Mouse (Mus musculus) kidney, embryonic 15.5 days (tissue): Measurements from ENCODE around the gene Sumo3. TPM values are rescaled to one million over a fixed set of nuclear protein-coding genes. Genes with fewer than 3 reads are reported as not detected.

Experiments
- ATAC-seq: fragments of 200-750 bp; cut with Nextera tagmentation; replicated peaks from 2 replicates; pipeline ENCODE4 v1.8.0; 2017; ENCODE audit warnings: moderate TSS enrichment; ENCODE audit not compliant: low FRiP score
- H3K27ac ChIP-seq: fragments of 300-500 bp; sonication (generic); 2 replicates; pipeline ENCODE4 v1.5.1; 2015; ENCODE audit warnings: mild to moderate bottlenecking, inconsistent platforms
- H3K27me3 ChIP-seq: fragments of 300-500 bp; sonication (generic); 2 replicates; pipeline ENCODE4 v1.6.1; 2015; ENCODE audit warnings: inconsistent platforms
- H3K36me3 ChIP-seq: fragments of 300-500 bp; sonication (generic); 2 replicates; pipeline ENCODE4 v1.6.1; 2015; ENCODE audit warnings: inconsistent platforms
- H3K4me1 ChIP-seq: fragments of 300-500 bp; sonication (generic); 2 replicates; pipeline ENCODE4 v1.6.1; 2015; ENCODE audit warnings: inconsistent platforms
- H3K4me2 ChIP-seq: fragments of 300-500 bp; sonication (generic); 2 replicates; pipeline ENCODE4 v1.6.1; 2015; ENCODE audit warnings: moderate library complexity, mild to moderate bottlenecking, inconsistent platforms
- H3K4me3 ChIP-seq: fragments of 300-500 bp; sonication (generic); replicated peaks from 2 replicates; pipeline ENCODE4 v1.5.1; 2015; ENCODE audit warnings: mild to moderate bottlenecking, inconsistent platforms
- H3K9ac ChIP-seq: fragments of 300-500 bp; sonication (generic); 2 replicates; pipeline ENCODE4 v1.6.1; 2015; ENCODE audit warnings: mild to moderate bottlenecking, inconsistent platforms
- H3K9me3 ChIP-seq: fragments of 300-500 bp; sonication (generic); replicated peaks from 2 replicates; pipeline ENCODE4 v1.6.1; 2016; ENCODE audit warnings: inconsistent platforms
- WGBS: fragments of 180-500 bp; shearing (Covaris S2); methylation state at CpG from one replicate; pipeline ENCODE4 v1.1.7; 2015; ENCODE audit warnings: mixed read lengths; 5-methylcytosine and 5-hydroxymethylcytosine counted together
- polyA plus RNA-seq: library from polyadenylated mRNA; unstranded; fragments of >200 nt; fragmentation: Nextera tagmentation; extraction: Ambion mirVana; gene quantifications from 2 replicates; pipeline ENCODE4 v1.2.1, GENCODE M21; 2015

The Sumo3 gene
- polyA plus RNA-seq, result 332 TPM in 2 replicates

DNA sequence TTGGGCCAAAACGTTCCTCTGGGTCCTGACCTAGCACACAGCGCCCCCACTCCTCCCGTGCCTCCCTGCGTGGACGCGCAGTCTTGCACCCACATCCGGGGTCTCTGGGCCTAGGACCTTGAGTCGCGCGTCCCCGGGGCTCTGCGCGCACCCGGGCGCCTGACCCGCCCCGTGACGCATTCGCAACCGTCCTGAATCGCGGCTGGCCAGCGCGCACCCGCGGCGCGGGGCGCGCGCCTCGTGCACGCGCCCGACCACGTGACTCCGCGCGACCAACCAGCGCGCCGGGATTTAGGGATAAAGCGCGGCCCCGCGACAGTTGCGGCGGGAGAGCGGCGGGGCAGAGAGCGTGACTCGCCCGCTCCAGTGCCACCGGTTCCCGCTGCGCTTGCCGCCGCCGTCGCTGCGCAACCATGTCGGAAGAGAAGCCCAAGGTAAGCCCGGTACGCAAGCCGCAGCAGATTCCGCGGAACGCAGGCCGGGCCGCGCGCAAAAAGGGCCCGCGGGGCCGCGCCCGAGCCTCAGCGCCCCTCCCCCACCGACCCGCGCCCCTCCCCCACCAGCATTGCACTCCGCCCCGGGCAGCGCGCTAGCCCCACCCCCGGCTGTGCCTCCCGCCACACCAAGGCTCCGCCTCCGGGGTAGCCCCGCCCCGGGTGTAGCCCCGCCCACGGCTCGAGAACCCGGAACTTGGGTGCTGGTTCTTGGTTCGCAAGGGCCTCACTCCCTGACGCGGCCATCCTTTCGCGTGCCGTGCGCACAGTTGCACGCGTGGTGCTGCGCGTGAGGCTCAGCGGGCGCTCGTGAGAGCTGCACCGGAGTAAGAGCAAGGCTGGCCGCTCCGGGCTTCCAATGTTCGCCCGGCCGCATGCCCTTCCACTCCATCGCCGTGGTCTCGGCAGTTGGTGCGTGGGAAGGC, at the start of gene Sumo3, which contains the start of gene Gm49325:
Gene Sumo3 (plus strand): TSS at position 190 of the 919 bp plus-strand sequence.
Gene Gm49325 (plus strand): TSS at position 290 of the 919 bp plus-strand sequence.
- WGBS, result under 1% methylated on average over 108 of the region's 119 CpGs
- ATAC-seq, result peak; percentile 89
- H3K9me3 ChIP-seq, result no peaks in the 10 kb centered on the region; the same call in none of the 2 replicates
- peak within 1 kb of the TSS; percentile 99 for H3K27ac ChIP-seq
- no peaks in the 10 kb centered on the region for H3K27me3 ChIP-seq
- peaks cover 30% of the 10 kb centered on the region for H3K36me3 ChIP-seq
- H3K4me2 ChIP-seq, result peak within 1 kb of the TSS; percentile 84
- H3K4me1 ChIP-seq, result peaks cover 27% of the 10 kb centered on the region
- H3K9ac ChIP-seq, result peak within 1 kb of the TSS; percentile 65
- peak within 1 kb of the TSS; percentile 63 for H3K4me3 ChIP-seq

DNA sequence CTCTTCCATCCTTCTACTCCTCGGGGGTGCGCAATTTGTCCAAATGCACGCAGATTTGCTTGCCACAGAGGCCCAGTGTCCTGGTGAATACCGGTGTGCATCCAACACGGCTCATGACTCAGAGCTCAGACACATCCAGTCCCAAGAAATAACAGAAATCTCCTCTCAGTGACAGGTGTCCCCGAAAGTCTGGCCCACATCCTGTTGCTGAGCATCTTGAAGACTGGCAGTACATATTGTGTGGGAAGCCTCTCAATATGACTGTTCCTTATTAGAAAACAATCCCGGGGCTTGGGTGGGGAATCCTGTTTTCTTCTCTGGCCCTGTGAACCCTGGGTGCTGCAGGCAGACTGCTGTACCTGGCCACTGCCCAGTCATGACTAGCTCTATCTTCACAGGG, 49.3 kb upstream of the Sumo3 start:
- no peak for ATAC-seq
- H3K9ac ChIP-seq, result no peak overlapping the region
- WGBS, result 86% methylated on average over 7 of the region's 7 CpGs
- H3K4me3 ChIP-seq, result no peak overlapping the region
- H3K27me3 ChIP-seq, result no peaks in the 10 kb centered on the region
- no peak overlapping the region for H3K4me2 ChIP-seq
- H3K27ac ChIP-seq, result no peak overlapping the region
- no peaks in the 10 kb centered on the region for H3K9me3 ChIP-seq
- no peaks in the 10 kb centered on the region for H3K36me3 ChIP-seq
- H3K4me1 ChIP-seq, result no peaks in the 10 kb centered on the region

DNA sequence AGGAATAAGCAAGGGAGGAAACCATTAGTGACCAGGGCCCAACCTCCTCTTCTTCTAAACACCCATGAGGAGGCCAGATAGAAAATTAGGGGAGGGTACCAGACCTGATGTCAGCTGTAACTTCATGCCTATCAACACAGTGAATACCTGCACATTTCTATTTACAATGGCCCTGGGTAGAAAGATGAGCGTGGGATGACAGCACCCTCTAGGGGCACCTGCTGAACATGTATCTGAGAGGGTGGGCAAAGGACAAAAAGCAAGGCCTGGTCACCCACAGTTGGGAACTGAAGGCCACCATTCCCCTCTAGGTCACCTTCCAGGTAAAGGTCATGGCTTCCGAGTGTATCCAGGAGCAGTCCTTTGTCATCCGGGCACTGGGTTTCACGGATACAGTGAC, 48.3 kb upstream of the Sumo3 start:
- 81% methylated on average over 4 of the region's 4 CpGs for WGBS
- H3K4me1 ChIP-seq, result no peaks in the 10 kb centered on the region

DNA sequence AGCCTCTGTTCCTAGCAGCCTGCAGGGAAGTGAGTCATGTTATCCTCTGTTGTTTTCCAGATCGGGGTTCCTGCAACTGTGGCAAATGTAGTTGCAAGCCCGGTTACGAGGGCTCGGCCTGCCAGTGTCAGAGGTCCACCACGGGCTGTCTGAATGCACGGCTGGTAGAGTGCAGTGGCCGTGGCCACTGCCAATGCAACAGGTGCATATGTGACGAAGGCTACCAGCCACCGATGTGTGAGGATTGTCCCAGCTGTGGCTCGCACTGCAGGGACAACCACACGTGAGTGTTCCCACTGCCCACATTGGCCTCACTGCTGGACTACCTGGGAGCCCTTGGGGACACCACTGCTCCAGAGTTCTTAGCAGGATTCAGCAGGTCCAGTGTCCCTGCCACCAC, 45.8 kb upstream of the Sumo3 start:
- Histone ChIP-seq H3K9ac (no peak overlapping the region), H3K4me2 (no peak overlapping the region), H3K27ac (no peak overlapping the region), H3K27me3 (no peaks in the 10 kb centered on the region), H3K4me3 (no peak overlapping the region), H3K36me3 (no peaks in the 10 kb centered on the region), H3K4me1 (no peaks in the 10 kb centered on the region), H3K9me3 (no peaks in the 10 kb centered on the region)
- 90% methylated on average over 11 of the region's 11 CpGs for WGBS
- no peak for ATAC-seq

More for the DNA sequence above, 48.3 kb upstream of the Sumo3 start:
- no peaks in the 10 kb centered on the region for H3K36me3 ChIP-seq
- no peak overlapping the region for H3K4me2 ChIP-seq
- ATAC-seq, result no peak
- no peak overlapping the region for H3K4me3 ChIP-seq
- H3K9ac ChIP-seq, result no peak overlapping the region
- no peaks in the 10 kb centered on the region for H3K27me3 ChIP-seq
- no peaks in the 10 kb centered on the region for H3K9me3 ChIP-seq
- no peak overlapping the region for H3K27ac ChIP-seq

DNA sequence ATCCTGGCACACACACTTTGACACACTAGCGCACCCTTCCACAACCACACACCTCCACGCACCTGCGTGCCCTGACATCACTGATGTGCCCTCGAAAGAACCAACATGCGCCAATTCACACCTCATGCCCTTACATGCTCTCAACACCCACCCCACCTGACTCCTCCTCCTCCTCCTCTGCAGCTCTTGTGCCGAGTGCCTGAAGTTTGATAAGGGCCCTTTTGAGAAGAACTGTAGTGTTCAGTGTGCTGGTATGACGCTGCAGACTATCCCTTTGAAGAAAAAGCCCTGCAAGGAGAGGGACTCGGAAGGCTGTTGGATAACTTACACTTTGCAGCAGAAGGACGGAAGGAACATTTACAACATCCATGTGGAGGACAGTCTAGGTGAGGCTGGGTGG, 45.1 kb upstream of the Sumo3 start:
- H3K27ac ChIP-seq, result no peak overlapping the region
- H3K4me1 ChIP-seq, result no peaks in the 10 kb centered on the region
- no peaks in the 10 kb centered on the region for H3K27me3 ChIP-seq
- no peak overlapping the region for H3K4me3 ChIP-seq
- WGBS, result 86% methylated on average over 9 of the region's 9 CpGs
- no peaks in the 10 kb centered on the region for H3K9me3 ChIP-seq
- H3K4me2 ChIP-seq, result no peak overlapping the region
- H3K36me3 ChIP-seq, result no peaks in the 10 kb centered on the region
- H3K9ac ChIP-seq, result no peak overlapping the region
- no peak for ATAC-seq

DNA sequence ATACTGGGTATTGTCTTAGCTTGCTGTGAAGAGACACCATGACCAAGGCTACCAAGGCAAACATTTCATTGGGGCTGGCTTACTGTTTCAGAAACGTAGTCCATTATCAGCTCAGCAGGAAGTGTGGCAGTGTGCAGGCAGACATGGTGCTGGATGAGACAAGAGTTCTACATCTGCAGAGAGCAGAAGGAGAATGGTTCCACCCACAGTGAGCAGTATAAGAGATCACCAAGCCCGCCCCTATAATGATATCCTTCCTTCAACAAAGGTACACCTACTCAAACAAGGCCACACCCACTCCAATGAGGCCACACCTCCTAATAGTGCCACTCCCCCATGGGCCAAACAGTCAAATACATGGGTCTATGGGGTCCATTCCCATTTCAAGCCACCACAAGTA, 44.4 kb upstream of the Sumo3 start:
- 75% methylated on average over 2 of the region's 2 CpGs for WGBS
- Histone ChIP-seq H3K9me3 (no peaks in the 10 kb centered on the region), H3K4me2 (no peak overlapping the region), H3K27me3 (no peaks in the 10 kb centered on the region), H3K36me3 (no peaks in the 10 kb centered on the region), H3K27ac (no peak overlapping the region), H3K4me3 (no peak overlapping the region), H3K9ac (no peak overlapping the region), H3K4me1 (no peaks in the 10 kb centered on the region)
- no peak for ATAC-seq

DNA sequence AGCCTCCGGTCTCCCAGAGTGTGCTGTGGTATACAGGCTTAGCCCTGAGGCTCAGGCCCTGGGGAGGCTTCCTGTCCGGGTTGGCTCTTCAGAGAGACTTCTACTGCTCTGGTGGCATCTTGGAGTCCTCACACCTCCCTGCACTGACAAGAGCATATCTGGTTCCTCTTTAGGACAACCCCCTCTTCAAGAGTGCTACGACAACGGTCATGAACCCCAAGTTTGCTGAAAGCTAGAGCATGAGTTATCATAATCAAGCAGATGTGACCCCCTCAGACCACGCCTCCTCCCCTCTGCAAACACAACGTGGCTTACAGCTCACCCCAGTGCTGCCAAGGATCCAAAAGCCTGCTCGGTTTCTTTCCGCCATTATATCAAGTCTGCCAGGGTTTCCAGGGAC, 40.9 kb upstream of the Sumo3 start:
- no peak overlapping the region for H3K4me2 ChIP-seq
- WGBS, result 85% methylated on average over 8 of the region's 8 CpGs
- no peak overlapping the region for H3K9ac ChIP-seq
- no peak overlapping the region for H3K4me3 ChIP-seq
- no peaks in the 10 kb centered on the region for H3K27me3 ChIP-seq
- no peaks in the 10 kb centered on the region for H3K9me3 ChIP-seq
- peaks cover 15% of the 10 kb centered on the region for H3K4me1 ChIP-seq
- H3K27ac ChIP-seq, result no peak overlapping the region
- ATAC-seq, result no peak
- no peaks in the 10 kb centered on the region for H3K36me3 ChIP-seq

DNA sequence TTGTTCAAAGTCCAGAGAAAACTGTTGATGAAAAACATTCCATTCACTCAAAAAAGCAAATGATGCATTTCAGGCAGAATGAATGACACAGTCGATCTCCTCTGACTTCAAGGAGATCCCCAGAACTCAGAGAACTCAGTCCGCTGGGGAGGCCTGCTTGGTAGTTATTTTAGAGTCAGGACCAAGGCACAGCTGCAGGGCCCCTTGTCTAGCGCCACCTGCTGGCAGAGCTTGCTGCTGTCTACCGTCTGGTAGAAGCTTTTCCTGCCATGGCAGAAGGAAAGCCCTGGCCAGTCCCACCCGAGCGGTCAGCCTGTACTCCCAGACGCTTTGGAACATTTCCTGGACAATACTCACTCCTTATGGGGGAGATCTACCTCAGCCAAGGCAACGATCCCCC, 39.2 kb upstream of the Sumo3 start:
- H3K9ac ChIP-seq, result no peak overlapping the region
- H3K27ac ChIP-seq, result no peak overlapping the region
- no peaks in the 10 kb centered on the region for H3K27me3 ChIP-seq
- peaks cover 15% of the 10 kb centered on the region for H3K4me1 ChIP-seq
- no peaks in the 10 kb centered on the region for H3K9me3 ChIP-seq
- 0 out of 2 replicates have a peak, but pooled peaks have one; percentile 19 for ATAC-seq
- WGBS, result 31% methylated on average over 8 of the region's 8 CpGs
- H3K4me3 ChIP-seq, result no peak overlapping the region
- no peak overlapping the region for H3K4me2 ChIP-seq
- no peaks in the 10 kb centered on the region for H3K36me3 ChIP-seq

DNA sequence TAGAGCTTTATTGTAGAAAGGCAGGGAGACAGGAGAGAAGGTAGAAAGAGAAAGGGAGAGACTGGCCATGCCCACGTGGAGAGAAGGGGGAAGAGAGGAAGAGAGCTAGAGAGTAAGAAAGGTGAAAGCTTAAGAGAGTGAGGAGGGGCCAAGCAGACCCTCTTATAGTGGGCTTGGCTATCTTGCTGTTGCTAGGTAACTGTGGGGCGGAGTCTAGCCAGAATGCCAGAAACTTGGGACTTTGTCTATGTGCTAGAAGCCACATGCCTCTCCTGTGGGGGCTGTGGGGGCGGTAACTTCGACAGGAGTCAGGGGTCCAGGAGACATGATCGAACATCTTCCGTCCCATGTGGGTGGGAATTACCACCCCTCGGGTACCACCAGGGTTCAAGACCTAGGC, 36.4 kb upstream of the Sumo3 start:
- H3K27ac ChIP-seq, result no peak overlapping the region
- peaks cover 25% of the 10 kb centered on the region for H3K4me1 ChIP-seq
- H3K36me3 ChIP-seq, result no peaks in the 10 kb centered on the region
- H3K9ac ChIP-seq, result no peak overlapping the region
- H3K27me3 ChIP-seq, result no peaks in the 10 kb centered on the region
- no peak for ATAC-seq
- WGBS, result 41% methylated on average over 7 of the region's 7 CpGs
- no peaks in the 10 kb centered on the region for H3K9me3 ChIP-seq
- no peak overlapping the region for H3K4me2 ChIP-seq
- no peak overlapping the region for H3K4me3 ChIP-seq

DNA sequence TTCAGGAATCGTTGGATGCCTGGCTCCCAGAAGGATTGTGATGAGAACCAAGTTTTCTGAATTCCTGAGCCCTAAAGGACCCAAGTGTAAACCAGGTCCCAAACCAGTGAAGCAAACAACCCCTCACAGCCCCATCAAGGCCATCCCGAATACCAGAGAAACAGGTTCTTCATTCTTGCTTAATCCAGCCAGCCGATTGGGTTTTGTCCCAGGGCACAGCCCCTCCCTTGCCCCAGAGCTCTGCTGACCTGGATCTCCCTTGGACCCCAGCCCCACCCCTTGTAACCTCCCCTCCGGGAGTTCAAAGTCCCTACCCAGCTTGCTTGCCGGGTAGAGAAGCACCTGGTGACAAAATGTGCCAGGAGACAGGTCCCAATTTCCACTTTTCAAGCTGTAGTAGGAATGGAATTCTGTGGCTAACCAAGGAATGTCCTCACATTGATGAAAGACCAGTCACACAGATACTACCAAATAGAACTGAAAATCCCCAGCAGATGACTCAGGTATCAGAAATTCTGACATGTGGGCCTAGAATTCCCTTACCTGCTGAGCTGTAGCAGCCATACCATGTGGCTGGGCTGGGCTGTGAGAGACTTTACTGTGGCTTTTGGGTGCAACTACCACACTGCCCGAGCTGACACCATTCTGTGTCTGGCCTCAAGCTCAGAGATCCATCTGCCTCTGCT, 35.8 kb upstream of the Sumo3 start:
- Histone ChIP-seq H3K4me3 (no peak overlapping the region), H3K27ac (peak overlapping the region; percentile 50; the same call in 1 of the 2 replicates), H3K27me3 (no peaks in the 10 kb centered on the region), H3K36me3 (no peaks in the 10 kb centered on the region), H3K4me1 (peaks cover 25% of the 10 kb centered on the region), H3K9me3 (no peaks in the 10 kb centered on the region), H3K4me2 (no peak overlapping the region), H3K9ac (no peak overlapping the region)
- ATAC-seq, result 0 out of 2 replicates have a peak, but pooled peaks have one; percentile 40
- WGBS, result 44% methylated on average over 6 of the region's 6 CpGs

DNA sequence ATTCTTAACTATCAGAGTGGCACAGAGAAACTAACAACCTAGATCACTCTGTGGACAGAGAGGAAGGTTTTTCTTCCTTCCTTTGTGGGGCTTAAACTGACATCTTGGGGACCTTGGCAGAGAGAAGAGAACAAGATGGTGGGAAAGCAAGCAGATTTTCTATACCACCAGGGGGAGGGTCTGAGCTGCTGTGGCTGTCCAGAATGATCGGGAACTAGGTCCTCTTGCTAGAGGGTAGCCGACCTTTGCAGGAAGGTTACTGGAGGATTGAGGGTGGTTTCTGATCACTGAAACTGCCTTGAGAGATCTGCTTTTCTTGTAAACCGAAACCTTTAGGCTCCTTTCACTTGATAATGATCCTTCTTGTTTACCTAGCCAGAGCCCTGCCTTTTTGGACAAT, 33.7 kb upstream of the Sumo3 start:
- no peak overlapping the region for H3K4me3 ChIP-seq

DNA sequence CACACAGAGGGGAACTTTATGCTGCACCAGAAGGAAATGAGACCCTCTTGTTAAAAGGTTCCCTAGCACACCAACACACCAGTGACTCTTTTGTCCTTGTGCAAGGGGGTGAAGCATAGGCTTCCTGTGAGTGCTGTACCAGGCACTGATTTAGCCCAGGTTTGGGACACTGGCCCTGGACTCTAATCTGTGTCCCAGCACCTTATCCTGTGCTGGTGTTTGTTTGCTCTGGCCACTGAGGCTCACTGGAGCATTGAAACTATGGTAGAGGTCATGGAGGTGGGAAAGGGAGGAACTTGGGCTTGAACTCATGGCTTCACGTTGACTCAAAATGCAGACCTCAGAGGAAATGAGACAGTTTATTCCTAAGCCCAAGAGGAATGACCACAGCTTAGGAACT, 32.7 kb upstream of the Sumo3 start:
- Histone ChIP-seq H3K9ac (no peak overlapping the region), H3K9me3 (no peaks in the 10 kb centered on the region), H3K4me2 (no peak overlapping the region), H3K4me3 (no peak overlapping the region), H3K4me1 (peaks cover 25% of the 10 kb centered on the region), H3K27ac (no peak overlapping the region), H3K27me3 (no peaks in the 10 kb centered on the region), H3K36me3 (no peaks in the 10 kb centered on the region)
- 52% methylated on average over 1 of the region's 1 CpGs for WGBS
- ATAC-seq, result no peak

More for the DNA sequence above, 33.7 kb upstream of the Sumo3 start:
- no peak for ATAC-seq
- 21% methylated on average over 3 of the region's 3 CpGs for WGBS
- Histone ChIP-seq H3K27ac (no peak overlapping the region), H3K4me1 (peaks cover 25% of the 10 kb centered on the region), H3K9me3 (no peaks in the 10 kb centered on the region), H3K36me3 (no peaks in the 10 kb centered on the region), H3K4me2 (no peak overlapping the region), H3K9ac (no peak overlapping the region), H3K27me3 (no peaks in the 10 kb centered on the region)
